Mouse (Mus musculus) bone marrow, adult 2 months (tissue): ENCODE measurements around the gene Jak1.

ENCODE experiments used
- CTCF ChIP-seq: fragments of 200-500 bp; IDR thresholded peaks from 2 replicates; pipeline ENCODE4 v1.5.1; 2011; ENCODE audit warnings: low read length, control low read depth; ENCODE audit not compliant: control insufficient read depth, insufficient read depth
- POLR2A ChIP-seq: fragments of 200-500 bp; IDR thresholded peaks from 2 replicates; pipeline ENCODE4 v1.6.1; 2011; ENCODE audit warnings: low read depth, mild to moderate bottlenecking, control low read depth, low read length, borderline replicate concordance; ENCODE audit not compliant: control insufficient read depth

DNA sequence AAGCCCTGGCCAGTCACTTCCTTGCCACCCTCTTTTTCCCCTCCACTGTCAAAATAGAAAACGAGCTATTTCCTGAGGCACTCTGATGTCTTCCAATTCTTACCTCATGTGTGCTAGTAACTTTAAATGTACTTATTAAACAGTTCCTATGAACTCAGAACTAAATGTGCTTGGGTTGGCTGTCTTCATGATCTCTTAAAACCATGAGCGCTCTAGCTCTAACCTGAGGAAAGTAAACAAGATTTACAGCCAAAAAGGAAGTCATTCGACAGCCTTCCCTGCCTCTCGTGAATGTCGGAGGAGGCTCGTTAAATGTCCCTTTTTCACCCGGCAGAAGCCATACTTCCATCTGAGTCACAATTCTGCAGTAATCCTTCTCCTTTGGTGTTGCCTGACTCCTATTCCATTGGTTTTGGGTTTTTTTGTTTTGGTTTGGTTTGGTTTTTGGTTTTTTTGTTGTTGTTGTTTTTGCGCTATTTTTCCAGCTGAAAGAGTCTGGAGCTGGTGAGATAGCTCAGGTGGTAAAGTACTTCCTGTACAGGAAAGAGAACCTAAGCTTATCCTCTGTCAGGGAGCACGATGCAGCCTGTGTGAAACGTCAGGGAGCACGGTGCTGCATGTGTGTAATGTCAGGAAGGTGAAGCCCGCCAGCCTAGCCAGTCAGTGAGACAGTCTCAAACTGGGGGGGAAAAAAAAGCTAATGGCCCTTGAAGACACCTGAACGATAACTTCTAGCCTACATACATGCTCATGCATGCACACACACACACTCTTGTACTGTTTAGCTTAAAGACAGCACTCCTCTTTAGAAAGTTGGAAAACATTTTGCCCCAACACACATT lies 12.1 kb downstream of the Jak1 start:
- TF ChIP-seq POLR2A (no peak), CTCF (no peak)
